Mouse (Mus musculus) midbrain, embryonic 11.5 days (tissue): ENCODE results near the gene Tubb1. TPM values are rescaled to one million over a fixed set of nuclear protein-coding genes. Genes with fewer than 3 reads are reported as not detected.

ENCODE experiments used
- ATAC-seq: fragments of 200-750 bp; cut with Nextera tagmentation; 2 replicates; pipeline ENCODE4 v1.8.0; 2017; ENCODE audit warnings: moderate TSS enrichment, moderate library complexity; ENCODE audit not compliant: low FRiP score
- DNase-seq: peaks from one replicate; pipeline ENCODE4 v3.0.0; 2015; ENCODE audit warnings: low spot score; ENCODE audit errors: missing footprints
- H3K27ac ChIP-seq: fragments of 300-500 bp; sonication (generic); 2 replicates; pipeline ENCODE4 v1.5.1; 2014; ENCODE audit warnings: low read depth, low read length
- H3K27me3 ChIP-seq: fragments of 300-500 bp; sonication (generic); 2 replicates; pipeline ENCODE4 v1.6.1; 2014; ENCODE audit warnings: mild to moderate bottlenecking, low read length, moderate library complexity, mixed read lengths; ENCODE audit not compliant: control insufficient read depth, insufficient read depth
- H3K36me3 ChIP-seq: fragments of 300-500 bp; sonication (generic); 2 replicates; pipeline ENCODE4 v1.6.1; 2014; ENCODE audit warnings: mild to moderate bottlenecking, low read length, moderate library complexity, mixed read lengths; ENCODE audit not compliant: control insufficient read depth, insufficient read depth
- H3K4me1 ChIP-seq: fragments of 300-500 bp; sonication (generic); 2 replicates; pipeline ENCODE4 v1.6.1; 2014; ENCODE audit warnings: low read length; ENCODE audit not compliant: control insufficient read depth, insufficient read depth
- H3K4me2 ChIP-seq: fragments of 300-500 bp; sonication (generic); 2 replicates; pipeline ENCODE4 v1.6.1; 2014; ENCODE audit warnings: mild to moderate bottlenecking, moderate library complexity
- H3K4me3 ChIP-seq: fragments of 300-500 bp; sonication (generic); 2 replicates; pipeline ENCODE4 v1.5.1; 2014; ENCODE audit warnings: low read depth, low read length
- H3K9ac ChIP-seq: fragments of 300-500 bp; sonication (generic); 2 replicates; pipeline ENCODE4 v1.6.1; 2014; ENCODE audit warnings: low read length
- H3K9me3 ChIP-seq: fragments of 300-500 bp; sonication (generic); 2 replicates; pipeline ENCODE4 v1.6.1; 2016; ENCODE audit warnings: low read length; ENCODE audit not compliant: control insufficient read depth
- WGBS: fragments of 180-500 bp; shearing (Covaris S2); extraction: QIAGEN DNeasy Blood & Tissue Kit; methylation state at CpG from one replicate; pipeline ENCODE4 v1.1.7; 2014; 5-methylcytosine and 5-hydroxymethylcytosine counted together
- polyA plus RNA-seq: library from polyadenylated mRNA; unstranded; fragments of >200 nt; fragmentation: Nextera tagmentation; extraction: Ambion mirVana; gene quantifications from 2 replicates; pipeline ENCODE4 v1.2.1, GENCODE M21; 2014

Gene Tubb1
- polyA plus RNA-seq, 1 experiment from 2014 or later, result 5.3 TPM

- no peak overlapping the region for H3K4me2 ChIP-seq
- H3K9ac ChIP-seq, result no peak overlapping the region
- H3K27me3 ChIP-seq, result no peaks in the 10 kb centered on the region
- 80% methylated on average over 4 of the region's 4 CpGs for WGBS
- no peak overlapping the region for H3K27ac ChIP-seq
- no peak for ATAC-seq
- no peaks in the 10 kb centered on the region for H3K36me3 ChIP-seq
- no peaks in the 10 kb centered on the region for H3K9me3 ChIP-seq
- H3K4me1 ChIP-seq, result peaks cover 3% of the 10 kb centered on the region; the same call in 1 of the 2 replicates
- no peak for DNase-seq
- H3K4me3 ChIP-seq, result no peak overlapping the region
These were observed 2.1 kb upstream of the Tubb1 start for GRCm38 (mm10) chr2:174448405-174448804.

- ATAC-seq (no peak), DNase-seq (no peak)
- Histone ChIP-seq H3K27me3 (no peaks in the 10 kb centered on the region), H3K9ac (no peak overlapping the region), H3K27ac (no peak overlapping the region), H3K4me1 (peaks cover 3% of the 10 kb centered on the region; the same call in 1 of the 2 replicates), H3K4me3 (no peak overlapping the region), H3K4me2 (no peak overlapping the region), H3K36me3 (no peaks in the 10 kb centered on the region), H3K9me3 (no peaks in the 10 kb centered on the region)
- 82% methylated on average over 7 of the region's 7 CpGs for WGBS
These were observed 3.2 kb downstream of the Tubb1 start for GRCm38 (mm10) chr2:174453681-174454080.

GRCm38 (mm10) chr2:174459365-174459764 is 8.9 kb downstream of the Tubb1 start:
- H3K4me1 ChIP-seq, result peaks cover 9% of the 10 kb centered on the region
- H3K27ac ChIP-seq, result no peak overlapping the region
- no peak overlapping the region for H3K9ac ChIP-seq
- no peak for DNase-seq
- no peak overlapping the region for H3K4me3 ChIP-seq
- H3K27me3 ChIP-seq, result no peaks in the 10 kb centered on the region
- H3K9me3 ChIP-seq, result no peaks in the 10 kb centered on the region
- no peak for ATAC-seq
- 63% methylated on average over 2 of the region's 2 CpGs for WGBS
- H3K4me2 ChIP-seq, result no peak overlapping the region
- H3K36me3 ChIP-seq, result peaks cover 4% of the 10 kb centered on the region; the same call in 1 of the 2 replicates

GRCm38 (mm10) chr2:174463370-174463769 is 12.9 kb downstream of the Tubb1 start:
- ATAC-seq, result peak; percentile 18
- H3K4me2 ChIP-seq, result peak overlapping the region; percentile 95
- peaks cover 7% of the 10 kb centered on the region for H3K4me1 ChIP-seq
- WGBS, result 44% methylated on average over 10 of the region's 10 CpGs
- peak overlapping the region; percentile 73 for H3K4me3 ChIP-seq
- peak overlapping the region; percentile 91 for H3K9ac ChIP-seq
- H3K27ac ChIP-seq, result no peak overlapping the region
- H3K36me3 ChIP-seq, result peaks cover 4% of the 10 kb centered on the region; the same call in 1 of the 2 replicates
- no peaks in the 10 kb centered on the region for H3K27me3 ChIP-seq
- H3K9me3 ChIP-seq, result no peaks in the 10 kb centered on the region
- peak; percentile 89 for DNase-seq

GRCm38 (mm10) chr2:174463789-174464523 is 13.5 kb downstream of the Tubb1 start, which contains the start of gene Atp5e:
Atp5e (minus strand) TSS chr2:174464105.
- Histone ChIP-seq H3K4me1 (peaks cover 7% of the 10 kb centered on the region; the same call in 1 of the 2 replicates), H3K4me3 (peak within 1 kb of the TSS; percentile 73), H3K36me3 (peaks cover 4% of the 10 kb centered on the region; the same call in 1 of the 2 replicates), H3K27me3 (no peaks in the 10 kb centered on the region), H3K27ac (0 out of 2 replicates have a peak within 1 kb of the TSS, but pooled peaks have one; percentile 25), H3K4me2 (peak within 1 kb of the TSS; percentile 95), H3K9ac (peak within 1 kb of the TSS; percentile 91), H3K9me3 (no peaks in the 10 kb centered on the region)
- ATAC-seq (peak; percentile 100), DNase-seq (peak; percentile 98)
- WGBS, result 2% methylated on average over 48 of the region's 48 CpGs

- Histone ChIP-seq H3K27ac (no peak overlapping the region), H3K4me1 (peaks cover 7% of the 10 kb centered on the region; the same call in 1 of the 2 replicates), H3K4me2 (no peak overlapping the region), H3K27me3 (no peaks in the 10 kb centered on the region), H3K36me3 (no peaks in the 10 kb centered on the region; the same call in 1 of the 2 replicates), H3K4me3 (no peak overlapping the region), H3K9me3 (no peaks in the 10 kb centered on the region), H3K9ac (no peak overlapping the region)
- peak; percentile 57 for DNase-seq
- ATAC-seq, result no peak
- WGBS, result 90% methylated on average over 4 of the region's 4 CpGs
These were observed 19.8 kb downstream of the Tubb1 start for GRCm38 (mm10) chr2:174470333-174470732.

GRCm38 (mm10) chr2:174470786-174471405 is 20.4 kb downstream of the Tubb1 start:
- Histone ChIP-seq H3K4me1 (peaks cover 7% of the 10 kb centered on the region; the same call in 1 of the 2 replicates), H3K36me3 (no peaks in the 10 kb centered on the region; the same call in 1 of the 2 replicates), H3K27ac (no peak overlapping the region), H3K27me3 (no peaks in the 10 kb centered on the region), H3K4me3 (no peak overlapping the region), H3K4me2 (no peak overlapping the region), H3K9ac (no peak overlapping the region), H3K9me3 (no peaks in the 10 kb centered on the region)
- ATAC-seq (no peak), DNase-seq (peak; percentile 62)
- 96% methylated on average over 7 of the region's 7 CpGs for WGBS

GRCm38 (mm10) chr2:174472407-174472806 is 21.9 kb downstream of the Tubb1 start:
- H3K27me3 ChIP-seq, result no peaks in the 10 kb centered on the region
- WGBS, result 8% methylated on average over 30 of the region's 30 CpGs

More at GRCm38 (mm10) chr2:174472407-174472806, 21.9 kb downstream of the Tubb1 start:
- ATAC-seq (peak; percentile 58; the same call in 1 of the 2 replicates), DNase-seq (peak; percentile 91)
- H3K9me3 ChIP-seq, result no peaks in the 10 kb centered on the region
- peak overlapping the region; percentile 84 for H3K9ac ChIP-seq
- H3K36me3 ChIP-seq, result no peaks in the 10 kb centered on the region
- peak overlapping the region; percentile 77 for H3K4me2 ChIP-seq
- peak overlapping the region; percentile 79 for H3K4me3 ChIP-seq
- H3K27ac ChIP-seq, result no peak overlapping the region
- H3K4me1 ChIP-seq, result peaks cover 7% of the 10 kb centered on the region; the same call in 1 of the 2 replicates
